Mouse (Mus musculus) myocyte (in vitro differentiated cells): ENCODE results near the gene Fstl4.

Source experiments
- CEBPB ChIP-seq: IDR thresholded peaks from 2 replicates; pipeline ENCODE4 v1.6.1; 2011; ENCODE audit warnings: mild to moderate bottlenecking, moderate library complexity; ENCODE audit not compliant: poor library complexity, insufficient read depth, severe bottlenecking
- POLR2A ChIP-seq: IDR thresholded peaks from one replicate; pipeline ENCODE4 v1.6.1; 2011; ENCODE audit warnings: low read depth, mild to moderate bottlenecking, control low read depth, moderate library complexity; ENCODE audit not compliant: insufficient read length
- SRF ChIP-seq: IDR thresholded peaks from one replicate; pipeline ENCODE4 v1.6.1; 2011; ENCODE audit warnings: low read depth; ENCODE audit not compliant: control insufficient read depth, insufficient read length
- TCF12 ChIP-seq: IDR thresholded peaks from one replicate; pipeline ENCODE4 v1.6.1; 2011; ENCODE audit warnings: mild to moderate bottlenecking, control low read depth; ENCODE audit not compliant: poor library complexity, insufficient read depth, severe bottlenecking
- TCF3 ChIP-seq: IDR thresholded peaks from one replicate; pipeline ENCODE4 v1.6.1; 2011; ENCODE audit warnings: low read depth, control low read depth; ENCODE audit not compliant: insufficient read length

DNA sequence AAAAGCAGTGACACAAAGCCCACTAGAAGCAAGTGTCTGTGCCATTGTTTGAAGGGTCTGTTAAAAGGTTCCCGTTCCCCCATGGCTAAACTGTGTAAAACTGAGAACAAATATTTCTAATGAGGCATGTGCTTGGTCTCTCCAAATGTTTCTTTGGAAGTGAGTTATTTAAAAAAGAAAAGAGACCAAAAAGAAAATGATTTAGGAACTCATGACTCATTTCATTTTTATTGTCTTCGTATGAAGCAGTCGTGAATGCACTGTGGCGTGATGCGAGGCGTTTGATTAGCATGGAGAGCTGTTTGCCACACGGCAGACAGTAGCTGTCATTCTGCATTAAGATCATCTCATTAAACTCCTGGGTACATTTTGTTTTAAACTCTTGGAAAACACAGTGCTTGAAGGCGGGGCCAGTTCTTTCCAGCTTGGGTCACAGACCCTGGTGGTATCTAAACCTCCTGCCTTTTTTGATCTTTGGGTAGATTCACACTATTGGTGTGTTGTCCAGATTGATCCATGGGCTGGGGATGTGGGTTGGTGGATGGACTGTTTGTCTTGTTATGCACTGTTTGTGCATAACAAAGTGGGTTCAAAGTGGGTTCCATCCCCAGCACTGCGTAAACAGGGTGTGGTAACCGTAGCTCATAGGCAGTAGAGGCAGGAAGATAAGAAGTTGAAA, 376.4 kb downstream of the Fstl4 start:
- TF ChIP-seq SRF: no peak
- no peak for TF ChIP-seq POLR2A
- TF ChIP-seq TCF12: no peak
- no peak for TF ChIP-seq TCF3
- TF ChIP-seq CEBPB: no peak
